Mouse (Mus musculus) ES-E14 (cell line): ENCODE measurements at regions not wholly inside any gene's neighbourhood (a gene's known extent, or its start where the extent isn't known, plus 50 kb on each side); places are given as distances from the start of the nearest gene placed in this dataset.

ENCODE experiments used
- CHD2 ChIP-seq: IDR thresholded peaks from 2 replicates; pipeline ENCODE4 v1.6.1; 2014; ENCODE audit warnings: mild to moderate bottlenecking, low read depth, low read length, inconsistent platforms
- MAFK ChIP-seq: IDR thresholded peaks from 2 replicates; pipeline ENCODE4 v1.6.1; 2014; ENCODE audit warnings: mild to moderate bottlenecking, low read depth, low read length, inconsistent platforms; ENCODE audit not compliant: insufficient read depth
- ZC3H11A ChIP-seq: IDR thresholded peaks from 2 replicates; pipeline ENCODE4 v1.6.1; 2012; ENCODE audit warnings: low read depth, mild to moderate bottlenecking, inconsistent platforms, low read length, borderline replicate concordance
- ZNF384 ChIP-seq: IDR thresholded peaks from 2 replicates; pipeline ENCODE4 v1.6.1; 2012; ENCODE audit warnings: low read depth, low read length, inconsistent platforms

DNA sequence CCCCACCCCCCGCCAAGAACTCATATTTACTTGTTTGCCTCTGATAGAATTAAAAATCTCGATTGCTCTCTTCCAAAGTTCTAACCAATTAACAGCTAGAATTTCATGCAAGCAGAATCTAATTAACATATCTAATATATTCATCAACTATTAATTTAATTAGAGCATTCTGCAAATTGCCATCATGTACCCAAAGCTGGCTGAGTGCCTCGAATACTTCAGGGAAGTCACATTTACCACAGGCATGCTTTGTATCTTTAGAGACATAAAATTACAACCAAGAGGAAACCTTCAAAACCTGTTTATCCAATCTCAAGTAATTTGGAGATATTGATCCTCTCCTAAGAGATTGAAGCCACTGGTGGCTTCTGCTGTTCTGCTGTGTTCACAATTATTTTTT lies 401.6 kb upstream of the Nmur2 start:
- TF ChIP-seq MAFK (no peak), CHD2 (no peak), ZNF384 (no peak), ZC3H11A (no peak)
